Mouse (Mus musculus) splenic B cell, adult 2 months (primary cell): ENCODE measurements at regions not wholly inside any gene's neighbourhood (a gene's known extent, or its start where the extent isn't known, plus 50 kb on each side); places are given as distances from the start of the nearest gene placed in this dataset.

Experiments
- DNase-seq: peaks from one replicate; pipeline ENCODE4 v3.0.0-alpha.2; 2011; ENCODE audit warnings: low read depth, low spot score
- H3K27me3 ChIP-seq: 2 replicates; pipeline ENCODE4 v1.6.1; 2012; ENCODE audit warnings: mild to moderate bottlenecking, low read length, moderate library complexity, mixed read lengths; ENCODE audit not compliant: control insufficient read depth, poor library complexity, insufficient read depth, severe bottlenecking
- H3K36me3 ChIP-seq: 2 replicates; pipeline ENCODE4 v1.6.1; 2012; ENCODE audit warnings: mild to moderate bottlenecking, low read length, moderate library complexity, mixed read lengths; ENCODE audit not compliant: control insufficient read depth, poor library complexity, insufficient read depth, severe bottlenecking

GRCm38 (mm10) chr8:10914616-10915015 is 93.6 kb downstream of the Irs2 start:
- Histone ChIP-seq H3K36me3 (no peaks in the 10 kb centered on the region), H3K27me3 (no peaks in the 10 kb centered on the region)
- no peak for DNase-seq

GRCm38 (mm10) chr8:10912436-10912835 is 95.8 kb downstream of the Irs2 start:
- H3K27me3 ChIP-seq = no peaks in the 10 kb centered on the region
- no peak for DNase-seq
- H3K36me3 ChIP-seq = no peaks in the 10 kb centered on the region

- Histone ChIP-seq H3K36me3 (no peaks in the 10 kb centered on the region), H3K27me3 (no peaks in the 10 kb centered on the region)
- DNase-seq = no peak
These were observed 96.9 kb downstream of the Irs2 start for GRCm38 (mm10) chr8:10911371-10911770.

GRCm38 (mm10) chr8:10910954-10911353 is 97.3 kb downstream of the Irs2 start:
- no peak for DNase-seq
- no peaks in the 10 kb centered on the region for H3K27me3 ChIP-seq
- H3K36me3 ChIP-seq = no peaks in the 10 kb centered on the region

GRCm38 (mm10) chr8:10910244-10910872 is 97.9 kb downstream of the Irs2 start:
- Histone ChIP-seq H3K36me3 (no peaks in the 10 kb centered on the region), H3K27me3 (no peaks in the 10 kb centered on the region)
- DNase-seq = no peak

- no peak for DNase-seq
- no peaks in the 10 kb centered on the region for H3K27me3 ChIP-seq
- no peaks in the 10 kb centered on the region for H3K36me3 ChIP-seq
These were observed 99.1 kb downstream of the Irs2 start for GRCm38 (mm10) chr8:10909155-10909554.

GRCm38 (mm10) chr8:10906353-10906752 is 101.9 kb downstream of the Irs2 start:
- H3K36me3 ChIP-seq = no peaks in the 10 kb centered on the region
- no peaks in the 10 kb centered on the region for H3K27me3 ChIP-seq
- DNase-seq = no peak

GRCm38 (mm10) chr8:10905761-10906160 is 102.5 kb downstream of the Irs2 start:
- H3K27me3 ChIP-seq = no peaks in the 10 kb centered on the region
- no peak for DNase-seq
- no peaks in the 10 kb centered on the region for H3K36me3 ChIP-seq

GRCm38 (mm10) chr8:10903957-10904356 is 104.3 kb downstream of the Irs2 start:
- H3K36me3 ChIP-seq = no peaks in the 10 kb centered on the region
- no peak for DNase-seq
- H3K27me3 ChIP-seq = no peaks in the 10 kb centered on the region

GRCm38 (mm10) chr8:10901954-10902353 is 106.3 kb downstream of the Irs2 start:
- Histone ChIP-seq H3K27me3 (no peaks in the 10 kb centered on the region), H3K36me3 (no peaks in the 10 kb centered on the region)
- DNase-seq = no peak

- Histone ChIP-seq H3K27me3 (no peaks in the 10 kb centered on the region), H3K36me3 (no peaks in the 10 kb centered on the region)
- peak; percentile 77 for DNase-seq
These were observed 107.2 kb downstream of the Irs2 start for GRCm38 (mm10) chr8:10901014-10901413.

- no peak for DNase-seq
- Histone ChIP-seq H3K36me3 (no peaks in the 10 kb centered on the region), H3K27me3 (no peaks in the 10 kb centered on the region)
These were observed 108.6 kb downstream of the Irs2 start for GRCm38 (mm10) chr8:10899581-10900155.

GRCm38 (mm10) chr8:10898562-10899527 is 109.4 kb downstream of the Irs2 start:
- Histone ChIP-seq H3K27me3 (no peaks in the 10 kb centered on the region), H3K36me3 (no peaks in the 10 kb centered on the region)
- no peak for DNase-seq

GRCm38 (mm10) chr8:10897573-10897972 is 110.7 kb downstream of the Irs2 start:
- DNase-seq = no peak
- Histone ChIP-seq H3K27me3 (no peaks in the 10 kb centered on the region), H3K36me3 (no peaks in the 10 kb centered on the region)

GRCm38 (mm10) chr8:10895178-10895577 is 113.1 kb downstream of the Irs2 start:
- Histone ChIP-seq H3K27me3 (no peaks in the 10 kb centered on the region), H3K36me3 (no peaks in the 10 kb centered on the region)
- no peak for DNase-seq
